Mouse (Mus musculus) heart, embryonic 14.5 days (tissue): ENCODE results near the gene Olfr243. TPM values are rescaled to one million over a fixed set of nuclear protein-coding genes. Genes with fewer than 3 reads are reported as not detected.
"Not testable (repeated sequence)": the region's sequence is repeated elsewhere in the genome, so short reads cannot be mapped to it uniquely, and the experiment has no call there.

Experiments
- ATAC-seq: fragments of 200-750 bp; cut with Nextera tagmentation; 2 replicates; pipeline ENCODE4 v1.8.0; 2017; ENCODE audit warnings: low read depth, moderate TSS enrichment; ENCODE audit not compliant: insufficient number of reproducible peaks, insufficient read depth, low FRiP score
- H3K27ac ChIP-seq, 2 experiments: fragments of 200-500 bp in 1 of 2; fragments of 300-500 bp in 1 of 2; sonication (generic) in 1 of 2; replicated peaks in 1 of 2; 2 replicates each; pipeline ENCODE4 v1.5.1; 2012 to 2014; ENCODE audit warnings: low read depth in 2 of 2, low read length in 2 of 2, control low read depth in 1 of 2, mild to moderate bottlenecking in 1 of 2, mixed read lengths in 1 of 2; ENCODE audit not compliant: control insufficient read depth in 1 of 2, insufficient read depth in 1 of 2
- H3K27me3 ChIP-seq: fragments of 300-500 bp; sonication (generic); 2 replicates; pipeline ENCODE4 v1.6.1; 2014; ENCODE audit warnings: mild to moderate bottlenecking, low read length, control low read depth; ENCODE audit not compliant: control insufficient read depth, insufficient read depth
- H3K36me3 ChIP-seq: fragments of 300-500 bp; sonication (generic); 2 replicates; pipeline ENCODE4 v1.6.1; 2014; ENCODE audit warnings: mild to moderate bottlenecking, control low read depth, low read length, mixed read lengths; ENCODE audit not compliant: control insufficient read depth, insufficient read depth
- H3K4me1 ChIP-seq, 2 experiments: fragments of 200-500 bp in 1 of 2; fragments of 300-500 bp in 1 of 2; sonication (generic) in 1 of 2; 2 replicates each; pipeline ENCODE4 v1.6.1; 2012 to 2014; ENCODE audit warnings: low read length in 2 of 2, control low read depth in 1 of 2, mixed read lengths in 1 of 2; ENCODE audit not compliant: control insufficient read depth in 2 of 2, insufficient read depth in 2 of 2
- H3K4me2 ChIP-seq: fragments of 300-500 bp; sonication (generic); 2 replicates; pipeline ENCODE4 v1.6.1; 2014; ENCODE audit warnings: mild to moderate bottlenecking, low read length
- H3K4me3 ChIP-seq, 2 experiments: fragments of 200-500 bp in 1 of 2; fragments of 300-500 bp in 1 of 2; sonication (generic) in 1 of 2; 2 replicates each; pipeline ENCODE4 v1.5.1; 2012 to 2014; ENCODE audit warnings: low read length in 2 of 2, mild to moderate bottlenecking in 2 of 2, control low read depth in 1 of 2, low read depth in 1 of 2, moderate library complexity in 1 of 2; ENCODE audit not compliant: control insufficient read depth in 1 of 2, insufficient read depth in 1 of 2
- H3K9ac ChIP-seq: fragments of 300-500 bp; sonication (generic); 2 replicates; pipeline ENCODE4 v1.6.1; 2014; ENCODE audit warnings: mild to moderate bottlenecking, low read length
- H3K9me3 ChIP-seq: fragments of 300-500 bp; sonication (generic); 2 replicates; pipeline ENCODE4 v1.6.1; 2016; ENCODE audit warnings: low read length, control low read depth; ENCODE audit not compliant: control insufficient read depth
- WGBS: fragments of 180-500 bp; shearing (Covaris S2); extraction: QIAGEN DNeasy Blood & Tissue Kit; methylation state at CpG from one replicate; pipeline ENCODE4 v1.1.7; 2014; 5-methylcytosine and 5-hydroxymethylcytosine counted together
- polyA plus RNA-seq: library from polyadenylated mRNA; unstranded; fragments of >200 nt; fragmentation: Nextera tagmentation; extraction: Ambion mirVana; gene quantifications from 2 replicates; pipeline ENCODE4 v1.2.1, GENCODE M21; 2014

Olfr243 gene
- polyA plus RNA-seq, 1 experiment from 2014 or later, result not detected

- Histone ChIP-seq H3K27ac (no peak within 1 kb of the TSS), H3K9me3 (no peaks in the 10 kb centered on the region), H3K4me3 (no peak within 1 kb of the TSS), H3K27me3 (no peaks in the 10 kb centered on the region), H3K9ac (no peak within 1 kb of the TSS), H3K4me2 (no peak within 1 kb of the TSS), H3K36me3 (no peaks in the 10 kb centered on the region), H3K4me1 (no peaks in the 10 kb centered on the region)
- WGBS, result 34% methylated on average over 2 of the region's 2 CpGs
- no peak for ATAC-seq
These were observed 42.8 kb downstream of the Olfr243 start, which contains the start of gene Olfr630 for GRCm38 (mm10) chr7:103757233-103757632. TSS of gene Olfr630 (minus strand) at chr7:103757333.

GRCm38 (mm10) chr7:103762212-103762611 lies 47.7 kb downstream of the Olfr243 start:
- not testable (repeated sequence) for H3K9me3 ChIP-seq, H3K36me3 ChIP-seq, H3K4me1 ChIP-seq, H3K27me3 ChIP-seq, ATAC-seq, H3K4me3 ChIP-seq, H3K27ac ChIP-seq, H3K9ac ChIP-seq, H3K4me2 ChIP-seq
- WGBS, result 77% methylated on average over 6 of the region's 6 CpGs

- H3K9ac ChIP-seq, H3K9me3 ChIP-seq, H3K4me1 ChIP-seq, H3K27me3 ChIP-seq, H3K4me2 ChIP-seq, H3K36me3 ChIP-seq, ATAC-seq, H3K4me3 ChIP-seq, H3K27ac ChIP-seq: not testable (repeated sequence)
- 82% methylated on average over 6 of the region's 6 CpGs for WGBS
These were observed 53.2 kb downstream of the Olfr243 start for GRCm38 (mm10) chr7:103767687-103768086.

Other genes starting within 250 kb of the Olfr243 start
- gene Olfr608, start 244.8 kb upstream of the Olfr243 start, polyA plus RNA-seq, result 0.40 and 0.62 TPM in 2 replicates
- not detected in 2 replicates for gene Olfr609, start 216.6 kb upstream of the Olfr243 start, polyA plus RNA-seq
- gene Olfr610, start 202.5 kb upstream of the Olfr243 start, polyA plus RNA-seq, result not detected in 2 replicates
- gene Olfr611, start 193.8 kb upstream of the Olfr243 start, polyA plus RNA-seq, result not detected in 2 replicates
- gene Olfr612, start 172.0 kb upstream of the Olfr243 start, polyA plus RNA-seq, result not detected in 2 replicates
- gene Olfr613, start 166.6 kb upstream of the Olfr243 start, polyA plus RNA-seq, result not detected in 2 replicates
- gene Olfr615, start 158.6 kb upstream of the Olfr243 start, polyA plus RNA-seq, result not detected in 2 replicates
- not detected in 2 replicates for gene Olfr616, start 145.5 kb upstream of the Olfr243 start, polyA plus RNA-seq
- not detected in 2 replicates for gene Olfr617, start 141.6 kb upstream of the Olfr243 start, polyA plus RNA-seq
- not detected in 2 replicates for gene Olfr618, start 124.6 kb upstream of the Olfr243 start, polyA plus RNA-seq
- gene Olfr619, start 114.1 kb upstream of the Olfr243 start, polyA plus RNA-seq, result not detected in 2 replicates
- gene Olfr620, start 102.1 kb upstream of the Olfr243 start, polyA plus RNA-seq, result not detected in 2 replicates
- gene Olfr622, start 72.0 kb upstream of the Olfr243 start, polyA plus RNA-seq, result not detected in 2 replicates
- gene Olfr623, start 51.0 kb upstream of the Olfr243 start, polyA plus RNA-seq, result not detected in 2 replicates
- gene Olfr624, start 43.5 kb upstream of the Olfr243 start, polyA plus RNA-seq, result 0.04 and 0.08 TPM in 2 replicates
- not detected in 2 replicates for gene Olfr625-ps1, start 32.0 kb upstream of the Olfr243 start, polyA plus RNA-seq
- gene Olfr628, start 15.7 kb downstream of the Olfr243 start, polyA plus RNA-seq, result not detected in 2 replicates
- not detected in 2 replicates for gene Olfr629, start 30.3 kb downstream of the Olfr243 start, polyA plus RNA-seq
- not detected in 2 replicates for gene Olfr630, start 42.7 kb downstream of the Olfr243 start, polyA plus RNA-seq
- not detected in 2 replicates for gene Olfr69, start 56.9 kb downstream of the Olfr243 start, polyA plus RNA-seq
- gene Olfr68, start 65.0 kb downstream of the Olfr243 start, polyA plus RNA-seq, result not detected in 2 replicates
- not detected in 2 replicates for gene Olfr67, start 77.2 kb downstream of the Olfr243 start, polyA plus RNA-seq
- gene Hbb-bt, start 99.3 kb downstream of the Olfr243 start, polyA plus RNA-seq, result 4,945 and 8,964 TPM in 2 replicates
- gene Hbb-bs, start 113.4 kb downstream of the Olfr243 start, polyA plus RNA-seq, result 11,662 and 20,684 TPM in 2 replicates
- not detected in 2 replicates for gene Hbb-bh2, start 125.8 kb downstream of the Olfr243 start, polyA plus RNA-seq
- gene Hbb-bh1, start 128.5 kb downstream of the Olfr243 start, polyA plus RNA-seq, result 15.5 and 17.8 TPM in 2 replicates
- 2,227 and 2,640 TPM in 2 replicates for gene Hbb-y, start 138.5 kb downstream of the Olfr243 start, polyA plus RNA-seq
- not detected in 2 replicates for gene Olfr66, start 171.6 kb downstream of the Olfr243 start, polyA plus RNA-seq
- not detected in 2 replicates for gene Olfr64, start 179.8 kb downstream of the Olfr243 start, polyA plus RNA-seq
- not detected in 2 replicates for gene Olfr65, start 188.8 kb downstream of the Olfr243 start, polyA plus RNA-seq
- not detected in 2 replicates for gene Olfr631, start 214.2 kb downstream of the Olfr243 start, polyA plus RNA-seq
- gene Olfr632, start 219.7 kb downstream of the Olfr243 start, polyA plus RNA-seq, result not detected in 2 replicates
- gene Olfr633, start 229.8 kb downstream of the Olfr243 start, polyA plus RNA-seq, result not detected in 2 replicates